Comparison of ENCODE assay signal across 28 mouse cellular contexts in the genomic region with DNA sequence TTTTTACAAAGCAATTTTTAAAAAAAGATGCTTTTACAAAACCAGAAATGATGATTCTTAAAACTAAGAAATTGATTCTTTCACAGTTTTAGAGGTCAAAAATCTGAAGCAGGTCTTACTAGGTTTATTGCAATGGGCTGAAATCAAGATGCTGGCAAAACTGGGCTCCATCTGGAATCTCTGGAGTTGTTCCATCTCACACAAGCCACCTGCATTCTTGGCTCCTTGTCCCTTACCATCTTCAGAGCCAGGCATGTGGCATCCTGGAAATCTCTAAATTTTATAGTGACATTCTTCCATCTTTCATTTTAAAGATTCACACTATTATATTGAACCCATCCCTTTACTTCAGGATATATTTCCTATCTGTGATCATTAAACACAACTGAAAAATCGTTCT.
A peak's percentile ranks its signal among the peaks of the same experiment; 100 is the strongest.
DNase-seq lines count a peak whose midpoint lies in the region; ATAC-seq and TF ChIP-seq lines count a peak whose summit lies in the region.
"Had no signal": no experiment of that assay in that cellular context is flagged by ENCODE, and none has a peak within 500 bp of the region (broad histone marks: within the 10 kb centered on the region; RNA-seq: fewer than 3 reads in every experiment).

No protein-coding gene starts in this region.

- no peak for TF ChIP-seq POLR2A in brain, embryonic 14.5 days (IDR thresholded peaks at IDR 0.05; ENCODE audit: borderline replicate concordance, extremely low read depth, insufficient read depth, insufficient read length, poor library complexity, severe bottlenecking)

- H3K4me2 ChIP-seq in hindbrain, embryonic 16.5 days (ENCODE audit: low read length), result no peak overlapping the region
- no peak overlapping the region for H3K4me2 ChIP-seq in hindbrain, embryonic 13.5 days
- H3K4me2 ChIP-seq: embryonic facial prominence, embryonic 12.5 days; hindbrain, embryonic 14.5 days; intestine, embryonic 15.5 days; midbrain, embryonic 15.5 days; neural tube, embryonic 13.5 days had no signal

- no peak overlapping the region for H3K9ac ChIP-seq in hindbrain, embryonic 16.5 days (ENCODE audit: low read depth, low read length)
- no peak overlapping the region for H3K9ac ChIP-seq in hindbrain, embryonic 13.5 days
- H3K9ac ChIP-seq: embryonic facial prominence, embryonic 12.5 days; forebrain, postnatal 0 days; hindbrain, embryonic 14.5 days; intestine, embryonic 15.5 days; midbrain, embryonic 15.5 days; neural tube, embryonic 13.5 days had no signal

- no peaks in the 10 kb centered on the region for H3K36me3 ChIP-seq in hindbrain, embryonic 16.5 days (ENCODE audit: control insufficient read depth, insufficient read depth, low read length)
- H3K36me3 ChIP-seq in hindbrain, embryonic 13.5 days, result peaks cover 2% of the 10 kb centered on the region
- H3K36me3 ChIP-seq: embryonic facial prominence, embryonic 12.5 days; G1E; intestine, embryonic 15.5 days; limb, embryonic 10.5 days; midbrain, embryonic 15.5 days had no signal

- ATAC-seq in hindbrain, embryonic 16.5 days, result peak; percentile 71; the same call in 1 of the 2 replicates
- ATAC-seq in hindbrain, embryonic 13.5 days (ENCODE audit: low FRiP score), result no peak
- ATAC-seq: forebrain, postnatal 0 days; intestine, embryonic 15.5 days; midbrain, embryonic 15.5 days; Patski had no signal

- no peak for TF ChIP-seq CTCF in brain, embryonic 14.5 days (IDR thresholded peaks at IDR 0.05; ENCODE audit: borderline replicate concordance, extremely low read depth, insufficient read depth, insufficient read length)

- H3K9me3 ChIP-seq in hindbrain, embryonic 16.5 days (ENCODE audit: control insufficient read depth, low read length), result no peaks in the 10 kb centered on the region
- H3K9me3 ChIP-seq in hindbrain, embryonic 13.5 days, result no peaks in the 10 kb centered on the region
- H3K9me3 ChIP-seq: embryonic facial prominence, embryonic 12.5 days; G1E; intestine, embryonic 15.5 days; limb, embryonic 10.5 days; midbrain, embryonic 15.5 days; neural tube, embryonic 13.5 days had no signal

- H3K27ac ChIP-seq in hindbrain, embryonic 16.5 days (ENCODE audit: low read depth, low read length), result no peak overlapping the region
- no peak overlapping the region for H3K27ac ChIP-seq in hindbrain, embryonic 13.5 days
- H3K27ac ChIP-seq: embryonic facial prominence, embryonic 12.5 days; hindbrain, embryonic 14.5 days; intestine, embryonic 15.5 days; limb, embryonic 10.5 days; midbrain, embryonic 15.5 days; neural tube, embryonic 13.5 days had no signal

- peak; percentile 69 for DNase-seq in brain, embryonic 14.5 days (ENCODE audit: low read depth)
- DNase-seq in cerebellum, adult 18-20 months, result peak; percentile 91
- peak; percentile 89 to 95 for DNase-seq in cerebellum, postnatal 14 days
- no peak for DNase-seq in heart, adult 8-10 months (ENCODE audit: low spot score)
- no peak for DNase-seq in B cell, adult 2 months
- no peak for DNase-seq in layer of hippocampus, postnatal 10 days (ENCODE audit: low spot score in 2 of 2)
- DNase-seq: adrenal gland, adult 2 months; forebrain, postnatal 0 days; gastrocnemius, postnatal 25 days; heart, adult 18-20 months; kidney, adult 9 months; kidney, postnatal 36 days; layer of hippocampus, adult 9-11 months; lung, postnatal 4 days; retina, postnatal 1 day; thymus, postnatal 25 days had no signal

- no peak overlapping the region for H3K4me3 ChIP-seq in hindbrain, embryonic 16.5 days (ENCODE audit: low read length)
- no peak overlapping the region for H3K4me3 ChIP-seq in hindbrain, embryonic 13.5 days
- H3K4me3 ChIP-seq: embryonic facial prominence, embryonic 12.5 days; intestine, embryonic 15.5 days; limb, embryonic 10.5 days; midbrain, embryonic 15.5 days; myocyte; neural tube, embryonic 13.5 days had no signal

- no peaks in the 10 kb centered on the region for H3K4me1 ChIP-seq in hindbrain, embryonic 16.5 days (ENCODE audit: control insufficient read depth, insufficient read depth, low read depth, low read length)
- no peaks in the 10 kb centered on the region for H3K4me1 ChIP-seq in hindbrain, embryonic 13.5 days (replicated peaks)
- H3K4me1 ChIP-seq: embryonic facial prominence, embryonic 12.5 days; intestine, embryonic 15.5 days; limb, embryonic 10.5 days; midbrain, embryonic 15.5 days; neural tube, embryonic 13.5 days had no signal

- 68% methylated on average over 1 of the region's 1 CpGs for WGBS in hindbrain, embryonic 16.5 days
- 74% methylated on average over 1 of the region's 1 CpGs for WGBS in hindbrain, embryonic 13.5 days

- no peaks in the 10 kb centered on the region for H3K27me3 ChIP-seq in hindbrain, embryonic 16.5 days (replicated peaks; ENCODE audit: control insufficient read depth, insufficient read depth, low read length)
- no peaks in the 10 kb centered on the region for H3K27me3 ChIP-seq in hindbrain, embryonic 13.5 days
- H3K27me3 ChIP-seq: CH12.LX; embryonic facial prominence, embryonic 12.5 days; intestine, embryonic 15.5 days; midbrain, embryonic 15.5 days; neural tube, embryonic 13.5 days had no signal

Comparison
In these comparisons a context has a peak if more than half of its experiments do, and no peak if none do; other contexts are left out.
1. DNase-seq: peak in brain, embryonic 14.5 days (single experiment), cerebellum, adult 18-20 months (2 of 2) and cerebellum, postnatal 14 days (2 of 2); none in heart, adult 8-10 months (single experiment), B cell, adult 2 months (0 of 2) and layer of hippocampus, postnatal 10 days (0 of 2).